Mouse (Mus musculus) adrenal gland, adult 8-10 months (tissue): ENCODE data around the gene Ccdc87. TPM values are rescaled to one million over a fixed set of nuclear protein-coding genes. Genes with fewer than 3 reads are reported as not detected.
"Not testable (repeated sequence)": the region's sequence is repeated elsewhere in the genome, so short reads cannot be mapped to it uniquely, and the experiment has no call there.

ENCODE experiments used
- DNase-seq: peaks from one replicate; pipeline ENCODE4 v3.0.0; 2022
- total RNA-seq, 4 experiments: library from RNA; stranded (reverse); gene quantifications; 2 replicates each; pipeline ENCODE4 v1.2.4; 2022

Gene Ccdc87
- total RNA-seq, 4 experiments from 2014 or later, result 0.15 to 0.59 (median 0.29) TPM

DNA sequence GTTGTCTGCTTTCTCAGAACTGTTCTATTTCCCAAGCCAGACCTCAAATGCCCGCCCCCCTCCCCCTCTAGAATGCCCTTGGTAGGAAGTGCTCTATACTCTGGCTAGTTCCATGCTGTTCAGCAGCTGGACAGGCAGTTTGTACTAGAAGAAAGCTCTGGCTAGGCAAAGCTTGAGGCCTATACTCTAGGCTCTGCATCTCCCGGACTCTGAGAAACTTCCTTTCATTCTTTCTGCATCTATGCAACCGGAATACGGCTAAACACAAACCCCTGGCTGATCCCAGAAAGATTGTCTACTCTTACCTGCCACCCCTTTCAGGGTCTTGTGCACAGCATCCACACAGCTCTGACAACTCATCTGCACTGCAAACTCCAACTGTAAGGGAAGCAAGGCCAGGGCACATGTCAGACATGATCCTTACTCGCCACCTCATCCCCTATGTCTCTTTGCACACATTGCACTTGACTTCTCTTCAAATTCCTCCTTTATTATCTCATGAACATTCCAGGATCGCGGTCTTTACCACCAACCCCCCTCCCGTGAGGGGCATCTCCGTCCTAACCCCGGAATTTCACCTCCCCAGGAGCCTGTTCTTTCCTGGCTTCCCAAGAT is 533 bp upstream of the Ccdc87 start:
- DNase-seq, result no peak

DNA sequence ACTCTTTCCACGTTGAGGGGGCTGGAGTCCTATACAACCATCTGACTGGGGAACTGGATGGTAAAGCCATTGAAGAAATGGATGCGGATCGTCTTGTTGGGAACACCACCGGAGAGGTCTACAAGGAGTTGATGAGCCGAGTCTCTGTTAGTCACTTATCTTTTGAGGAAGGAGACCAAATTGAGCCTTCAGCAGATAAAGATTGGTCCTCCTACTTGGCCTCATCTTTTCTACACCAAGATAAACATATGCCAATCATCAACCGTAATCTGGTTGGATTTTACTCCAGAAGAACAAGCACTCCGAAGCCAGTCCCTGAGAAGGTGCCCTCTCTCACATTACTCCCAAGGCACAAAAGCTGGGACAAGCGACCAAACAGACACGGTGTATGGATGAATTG is 1.7 kb downstream of the Ccdc87 start:
- no peak for DNase-seq

DNA sequence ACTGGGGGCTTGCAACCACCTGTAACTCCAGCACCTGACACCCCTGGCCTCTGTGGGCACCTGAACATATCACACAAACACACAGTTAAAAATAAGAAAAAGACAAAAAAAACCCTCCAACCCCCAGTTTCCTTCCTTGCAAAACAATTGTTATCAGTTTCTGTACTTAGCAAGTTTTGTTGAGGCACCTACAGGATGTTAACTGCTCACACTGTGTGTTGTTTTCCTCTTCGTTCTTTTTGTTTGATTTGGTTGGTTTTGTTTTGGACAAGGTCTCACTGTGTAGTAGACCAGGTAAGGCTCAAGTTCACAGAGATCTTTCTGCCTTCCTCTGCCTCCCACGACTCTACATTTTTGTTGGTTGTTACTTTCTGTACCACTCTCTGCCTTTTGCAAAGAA is 3.4 kb downstream of the Ccdc87 start:
- no peak for DNase-seq

DNA sequence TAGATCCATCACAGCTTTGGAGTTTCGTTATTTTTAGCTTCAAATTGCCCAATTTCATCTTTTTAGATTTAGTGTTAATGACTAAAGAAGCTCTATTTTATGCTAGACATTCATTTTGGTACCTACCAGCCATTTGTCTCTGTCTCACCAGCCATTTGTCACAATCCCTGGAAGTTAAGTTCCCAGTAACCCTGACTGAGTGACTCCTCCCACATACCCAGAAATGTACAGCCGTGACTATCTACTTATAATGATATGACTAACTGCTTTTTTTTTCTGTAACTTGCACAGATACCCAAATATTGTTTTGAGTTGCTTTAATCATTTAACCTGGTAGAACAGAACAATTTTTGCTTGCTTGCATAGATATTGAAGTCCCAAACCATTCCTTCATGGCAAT is 6.7 kb downstream of the Ccdc87 start:
- DNase-seq, result no peak

DNA sequence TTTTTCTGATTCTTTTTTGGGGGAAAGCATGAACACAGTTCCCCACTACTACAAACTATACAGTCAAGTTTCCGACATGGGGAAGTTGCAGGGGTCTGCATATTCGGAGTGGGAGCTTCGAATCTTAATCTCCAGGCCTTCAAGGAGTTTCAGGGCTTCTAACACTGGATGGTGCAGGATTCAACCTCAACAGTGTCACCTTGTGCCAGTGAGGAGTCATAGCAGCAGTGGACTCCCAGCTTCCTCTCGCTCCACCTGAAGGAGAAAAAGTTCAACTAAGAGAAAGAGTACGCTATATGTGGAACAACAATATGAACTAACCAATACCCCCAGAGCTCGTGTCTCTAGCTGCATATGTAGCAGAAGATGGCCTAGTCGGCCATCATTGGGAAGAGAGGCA is 8.3 kb downstream of the Ccdc87 start:
- no peak for DNase-seq

DNA sequence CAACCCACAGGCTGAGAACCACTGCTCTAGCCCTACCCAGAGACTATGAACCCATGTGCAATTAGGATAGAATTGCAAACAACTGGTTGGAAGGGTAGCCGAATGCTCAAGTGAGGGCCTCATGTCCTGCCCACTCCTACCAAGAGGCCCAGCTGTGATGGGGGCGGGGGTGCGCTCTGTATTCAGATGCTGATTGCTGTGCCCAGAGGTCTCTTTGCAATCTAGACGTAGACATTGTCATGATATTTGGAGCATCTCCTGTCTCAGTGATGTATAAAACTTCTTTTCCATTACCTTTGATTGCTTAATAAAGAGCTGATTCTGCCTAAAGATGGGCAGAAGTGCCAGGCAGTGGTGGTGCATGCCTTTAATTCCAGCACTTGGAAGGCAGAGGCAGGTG is 10.6 kb downstream of the Ccdc87 start:
- DNase-seq, result no peak

DNA sequence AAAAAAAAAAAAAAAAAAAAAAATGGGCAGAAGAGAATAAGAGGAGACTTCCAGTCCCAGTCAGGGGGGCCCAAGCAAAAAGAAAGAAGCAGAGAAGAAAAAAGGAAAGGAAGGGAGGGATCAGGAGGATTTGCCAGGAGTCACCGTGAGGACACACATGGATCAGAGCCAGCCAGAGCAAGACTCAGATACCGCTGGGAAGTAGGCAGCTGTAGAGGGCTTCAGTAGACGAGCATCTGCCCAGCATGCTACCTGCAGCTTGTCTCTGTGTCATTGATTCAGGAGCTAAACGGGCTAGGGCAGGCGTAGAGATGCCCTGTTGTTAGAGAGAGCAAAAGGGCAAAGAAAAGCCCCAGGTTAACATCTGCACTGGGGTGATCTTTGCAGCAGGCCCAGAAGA is 11.1 kb downstream of the Ccdc87 start:
- DNase-seq, result no peak

DNA sequence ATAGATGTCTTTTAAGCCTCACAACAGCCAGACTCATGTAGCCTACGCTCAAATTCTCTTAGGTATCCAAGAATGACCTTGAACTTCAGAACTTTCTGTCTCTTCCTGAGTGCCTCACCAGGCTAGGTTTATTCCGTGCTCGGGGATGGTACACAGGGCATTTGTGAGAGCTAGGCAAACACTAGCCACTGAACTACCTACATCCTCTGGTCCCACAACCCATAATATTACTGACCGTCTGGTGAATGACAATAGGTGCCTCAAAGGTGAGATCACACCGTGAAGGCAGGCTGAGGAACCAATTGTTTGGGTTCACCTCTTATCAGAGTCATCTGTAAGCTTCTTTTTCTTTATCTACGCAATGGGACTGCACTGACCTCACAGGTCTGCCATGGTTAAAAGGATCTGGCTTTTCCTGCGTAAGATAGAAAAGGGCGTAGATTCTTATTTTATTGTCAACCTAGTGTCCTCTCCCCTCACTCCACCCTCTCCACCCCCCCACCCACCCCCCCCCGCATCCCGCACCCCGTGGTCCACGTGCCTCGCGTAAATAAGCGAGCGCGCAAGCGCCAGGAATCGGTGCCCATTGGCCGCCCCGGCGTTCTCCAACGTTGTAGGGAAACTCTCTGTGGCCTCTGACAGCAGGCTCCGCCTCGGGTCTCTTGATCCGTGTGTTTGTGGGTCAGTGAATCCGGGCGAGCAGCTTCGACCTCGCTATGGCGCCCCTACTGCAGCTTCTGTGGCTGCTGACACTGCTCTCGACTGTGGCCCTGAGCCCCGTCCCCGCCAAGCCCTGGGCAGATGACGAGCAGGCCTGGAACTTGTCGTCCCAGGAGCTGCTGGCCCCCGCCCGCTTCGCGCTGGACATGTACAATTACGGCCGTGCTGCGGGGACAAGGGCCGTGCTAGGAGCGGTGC is 15.6 kb downstream of the Ccdc87 start, which contains the start of gene Ctsf:
Gene Ctsf, plus strand, starts transcription at position 579 of the 918 bp plus-strand sequence.
- peak; percentile 93 for DNase-seq

DNA sequence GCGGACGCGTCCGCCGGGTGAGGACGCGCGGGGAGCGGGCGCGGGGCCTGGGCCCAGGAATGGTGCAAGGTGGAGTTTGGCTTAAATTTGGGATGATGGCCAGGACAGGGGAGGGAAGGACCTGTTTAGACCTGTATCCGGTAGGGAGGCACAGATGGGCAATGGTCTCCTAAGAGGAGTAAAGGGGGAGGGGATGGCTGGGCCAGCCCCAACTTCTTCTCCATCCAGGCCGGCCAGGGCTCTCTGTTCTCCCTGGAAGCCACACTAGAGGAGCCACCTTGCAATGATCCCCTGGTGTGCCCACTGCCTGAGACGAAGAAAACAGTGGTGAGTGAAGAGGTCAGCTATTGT is 16.3 kb downstream of the Ccdc87 start:
- DNase-seq, result no peak

DNA sequence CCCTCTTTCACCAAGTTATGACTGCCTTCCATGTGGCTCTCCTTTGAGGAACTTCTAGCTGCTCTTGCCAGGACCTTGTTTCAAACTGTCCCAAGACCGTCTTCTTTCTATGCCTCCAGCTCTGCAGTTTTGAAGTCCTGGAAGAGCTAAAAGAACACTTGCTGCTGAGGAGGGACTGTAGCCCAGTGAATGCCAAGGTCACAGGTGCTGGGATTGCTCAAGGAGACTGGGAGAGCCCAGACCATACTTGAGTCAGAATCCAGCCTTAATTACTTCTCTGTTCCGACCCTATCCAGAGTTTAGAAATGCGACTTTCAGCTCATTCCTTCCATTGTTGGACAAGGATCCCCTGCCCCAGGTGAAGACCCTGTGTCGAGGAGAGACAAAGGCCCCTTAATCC is 16.8 kb downstream of the Ccdc87 start:
- DNase-seq, result no peak

DNA sequence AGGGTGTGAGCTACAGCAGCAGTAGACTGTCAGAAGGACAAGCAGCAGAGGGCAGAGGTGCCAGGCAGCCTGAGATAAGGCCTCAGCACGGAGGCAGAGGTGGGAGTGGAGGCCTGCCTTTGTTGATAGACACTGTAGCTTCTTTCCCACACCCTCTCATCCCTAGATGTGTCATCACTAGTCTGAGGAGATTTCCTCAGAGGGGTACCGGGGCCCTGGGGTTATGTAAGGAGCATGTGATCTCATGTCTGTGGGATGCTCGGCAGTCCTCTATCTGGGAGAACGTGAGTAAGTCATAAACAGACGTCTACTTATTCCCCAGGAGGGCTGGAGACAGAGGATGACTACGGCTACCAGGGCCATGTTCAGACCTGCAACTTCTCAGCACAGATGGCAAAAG is 19.9 kb downstream of the Ccdc87 start:
- DNase-seq, result no peak

DNA sequence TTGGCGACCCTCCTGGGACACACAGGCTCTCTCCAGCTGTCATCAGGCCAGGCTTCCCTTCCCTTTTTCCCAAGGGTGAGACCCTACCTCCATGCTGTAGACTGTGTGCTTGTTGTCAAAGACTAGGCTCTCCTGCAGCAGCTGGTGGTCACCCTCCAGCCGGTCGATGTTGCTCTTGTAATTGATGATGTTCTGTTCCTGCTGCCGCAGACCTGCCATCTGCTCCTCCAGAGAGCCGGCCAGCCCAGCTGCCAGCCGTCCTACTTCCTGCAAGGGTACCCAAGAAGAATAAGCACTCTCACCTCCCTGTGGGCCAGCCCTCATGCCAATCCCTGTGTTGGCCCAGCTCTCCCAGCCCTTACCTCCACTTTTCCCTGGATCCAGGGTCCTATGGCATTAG is 23.9 kb downstream of the Ccdc87 start:
- no peak for DNase-seq

DNA sequence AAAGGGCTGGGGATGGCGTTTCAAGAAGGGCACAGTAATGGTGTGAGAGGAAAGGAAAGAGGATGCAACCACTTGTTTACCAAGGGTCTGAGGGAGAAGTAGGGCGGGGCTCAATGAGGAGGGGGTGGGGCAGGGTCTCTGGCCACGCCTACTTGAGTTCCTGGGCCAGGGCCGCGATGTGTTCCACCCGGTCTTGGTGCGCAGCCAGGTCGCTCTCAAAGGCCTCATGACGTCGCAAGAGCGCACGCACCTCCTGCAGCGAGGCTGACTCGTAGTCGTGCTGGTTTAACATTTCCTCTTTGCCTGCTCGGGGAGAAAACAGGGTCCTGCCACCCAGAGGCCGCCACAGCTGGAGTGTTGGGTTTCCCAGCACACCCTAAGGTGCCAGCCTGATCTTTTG is 26.0 kb downstream of the Ccdc87 start:
- DNase-seq, result no peak

DNA sequence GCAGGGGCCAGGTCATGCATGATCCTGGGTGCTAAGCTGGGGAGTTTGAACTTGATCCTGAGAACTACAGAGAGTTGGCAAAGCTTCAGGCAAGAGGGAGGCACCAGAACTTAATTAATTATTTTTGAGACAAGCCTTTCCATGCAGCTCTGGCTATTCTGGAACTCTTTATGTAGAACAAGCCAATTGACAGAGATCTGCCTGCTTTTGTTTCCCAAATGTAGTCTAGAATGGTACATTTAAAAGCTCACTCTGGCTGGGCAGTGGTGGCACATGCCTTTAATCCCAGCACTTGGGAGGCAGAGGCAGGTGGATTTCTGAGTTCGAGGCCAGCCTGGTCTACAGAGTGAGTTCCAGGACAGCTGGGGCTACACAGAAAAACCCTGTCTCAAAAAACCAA is 35.4 kb downstream of the Ccdc87 start:
- DNase-seq, result not testable (repeated sequence)

DNA sequence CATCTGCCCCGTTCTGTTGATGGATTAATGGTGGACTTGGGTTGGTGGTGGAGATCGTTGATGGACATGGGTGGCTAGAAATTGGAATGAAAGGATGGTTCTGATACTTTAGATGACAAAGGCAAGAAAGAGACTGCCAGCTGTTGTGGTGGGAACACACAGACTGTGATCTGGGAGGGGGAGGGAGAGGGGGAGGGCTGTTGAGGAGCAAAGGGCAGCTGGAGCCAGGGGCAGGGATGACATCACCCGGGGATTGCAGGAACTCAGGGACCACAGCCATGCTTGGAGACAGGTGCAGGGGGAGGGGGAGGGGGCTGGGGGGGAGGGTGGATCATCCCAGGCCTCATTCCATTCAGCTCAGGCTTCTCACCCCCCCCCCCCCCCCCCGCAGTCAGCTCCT is 37.1 kb downstream of the Ccdc87 start:
- no peak for DNase-seq

DNA sequence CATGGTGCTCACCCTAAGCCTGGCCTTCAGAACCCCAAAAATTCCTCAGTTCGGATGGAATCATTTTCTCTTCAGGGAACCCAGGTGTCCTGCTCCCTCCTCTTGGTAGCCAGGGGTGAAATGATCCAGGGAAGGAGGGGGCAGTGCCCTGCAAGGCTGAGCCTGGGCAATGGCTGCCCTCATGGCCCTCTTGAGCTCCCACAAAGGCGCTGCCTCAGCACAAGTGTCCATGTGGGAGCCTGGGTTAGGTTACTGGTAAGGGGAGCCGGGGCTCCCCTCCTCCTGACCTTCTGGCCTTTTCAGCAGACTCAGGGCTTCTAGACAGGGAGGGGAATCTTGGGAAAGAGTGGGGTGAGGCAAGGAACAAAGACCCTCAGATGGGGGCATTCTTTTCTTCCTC is 37.6 kb downstream of the Ccdc87 start:
- no peak for DNase-seq

DNA sequence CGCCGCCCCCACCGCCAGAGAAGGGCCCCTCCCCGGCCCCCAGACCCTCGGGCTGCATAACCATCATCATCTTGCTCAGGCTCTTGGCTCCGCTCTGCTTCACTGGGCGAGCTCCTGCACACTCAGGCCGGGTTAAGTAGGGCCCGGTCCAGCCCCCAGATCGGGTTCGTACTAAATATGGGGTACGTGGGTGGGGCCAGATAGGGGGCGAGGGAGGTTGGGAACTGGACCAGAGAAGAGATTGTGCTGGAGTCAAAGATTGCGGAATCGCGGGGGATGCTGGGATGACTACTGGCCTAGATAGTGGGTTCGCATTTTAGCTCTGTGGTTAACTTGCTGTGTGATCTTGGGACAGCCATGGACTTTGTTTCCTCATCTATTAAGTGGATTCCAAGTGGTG is 38.6 kb downstream of the Ccdc87 start, which contains the start of gene Actn3:
Gene Actn3, minus strand, starts transcription at position 125 of the 400 bp plus-strand sequence.
- no peak for DNase-seq

DNA sequence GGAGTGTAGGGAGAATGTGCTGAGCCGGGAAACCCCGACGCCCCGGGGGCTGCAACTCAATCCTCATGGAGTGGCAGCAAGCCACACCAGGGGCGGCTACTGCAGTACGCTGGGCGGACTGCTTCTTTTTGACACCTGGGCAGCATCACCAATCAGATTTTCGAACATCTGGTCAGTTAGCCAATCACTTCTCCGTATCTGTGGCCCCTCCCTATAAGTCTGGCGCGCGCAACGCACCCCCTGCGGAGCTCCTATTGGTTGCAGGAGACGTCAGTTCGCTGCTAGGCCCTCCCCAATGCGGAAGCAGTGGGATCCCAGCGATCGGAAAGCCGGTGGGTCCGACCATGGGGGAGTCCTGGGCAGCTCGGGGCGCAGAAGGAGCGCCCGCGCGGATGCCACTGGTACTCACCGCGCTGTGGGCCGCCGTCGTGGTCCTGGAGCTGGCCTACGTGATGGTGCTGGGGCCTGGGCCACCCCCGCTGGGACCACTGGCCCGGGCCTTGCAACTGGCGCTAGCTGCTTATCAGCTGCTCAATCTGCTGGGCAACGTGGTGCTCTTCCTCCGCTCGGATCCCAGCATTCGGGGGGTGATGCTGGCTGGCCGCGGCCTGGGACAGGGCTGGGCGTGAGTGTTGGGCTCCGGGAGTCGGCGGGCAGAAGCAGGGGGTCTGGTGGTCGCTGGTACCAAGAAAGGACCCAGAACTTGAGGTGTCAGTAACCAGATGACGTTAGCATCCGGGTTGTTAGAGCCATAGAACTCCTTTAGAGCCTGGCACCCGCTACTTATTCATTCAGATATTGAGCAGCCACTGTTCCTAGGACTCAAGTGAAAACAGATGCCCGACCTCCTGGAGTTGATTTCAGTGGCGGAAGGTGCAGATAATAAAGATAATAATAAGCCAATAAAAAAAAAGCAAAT is 39.5 kb downstream of the Ccdc87 start, which contains the start of gene Zdhhc24:
Gene Zdhhc24, plus strand, starts transcription at position 264 of the 919 bp plus-strand sequence.
- peak; percentile 94 for DNase-seq

DNA sequence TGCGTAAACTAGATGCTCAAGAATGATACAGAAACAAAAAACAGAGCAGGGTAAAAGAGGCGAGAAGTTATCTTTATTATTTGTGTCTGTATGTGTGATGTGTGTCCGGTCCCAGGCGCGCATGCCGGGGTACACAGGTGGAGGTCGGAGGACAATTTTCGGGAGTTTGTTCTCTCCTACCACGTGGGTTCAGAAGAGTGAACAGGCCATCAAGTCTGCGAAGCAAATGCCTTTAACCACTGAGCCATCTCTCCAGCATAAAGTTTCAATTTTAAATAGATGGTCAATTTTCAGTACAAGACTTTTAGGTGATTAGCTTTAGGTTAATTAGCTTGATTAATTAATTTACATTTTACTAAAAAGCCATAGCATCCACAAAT is 40.1 kb downstream of the Ccdc87 start:
- DNase-seq, result no peak

DNA sequence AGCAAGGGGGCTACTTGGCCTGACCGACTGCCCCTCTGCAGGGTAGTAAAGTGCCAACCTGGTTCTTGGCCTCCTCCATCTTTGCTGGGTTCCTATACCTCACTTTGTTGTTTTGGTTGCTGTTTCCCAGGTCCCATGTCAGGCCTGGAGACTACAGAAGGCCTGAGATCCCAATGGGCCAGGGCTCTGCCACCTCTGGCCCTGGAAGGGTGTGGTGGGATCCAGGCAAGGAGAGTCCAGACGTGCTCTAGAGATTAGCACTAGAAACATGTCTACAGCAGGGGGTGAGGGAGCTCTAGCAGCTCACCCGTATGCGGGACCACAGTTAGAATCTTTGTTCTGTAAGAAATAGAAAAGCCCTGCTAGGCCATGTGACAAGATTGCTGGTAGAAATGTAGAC is 44.8 kb downstream of the Ccdc87 start:
- DNase-seq, result no peak

DNA sequence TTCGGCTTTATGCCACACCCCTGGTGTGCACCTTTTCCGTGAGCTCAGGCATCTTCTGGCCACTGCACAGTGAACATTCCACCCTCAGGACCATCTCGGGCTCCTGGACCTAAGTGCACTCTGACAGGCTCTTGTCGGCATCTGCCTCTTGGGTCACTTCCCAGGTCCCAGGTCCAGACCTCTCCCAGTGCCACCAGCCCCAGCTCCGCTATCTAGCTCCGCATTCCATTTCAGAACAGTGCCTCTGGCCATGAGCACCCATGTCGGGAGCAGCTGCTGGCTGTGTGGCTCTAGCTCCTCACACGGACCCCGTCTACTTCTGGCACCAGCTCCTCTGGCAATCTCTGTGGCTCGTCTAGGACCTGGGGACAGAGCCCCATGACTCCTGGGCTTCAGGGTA is 50.6 kb downstream of the Ccdc87 start:
- no peak for DNase-seq

DNA sequence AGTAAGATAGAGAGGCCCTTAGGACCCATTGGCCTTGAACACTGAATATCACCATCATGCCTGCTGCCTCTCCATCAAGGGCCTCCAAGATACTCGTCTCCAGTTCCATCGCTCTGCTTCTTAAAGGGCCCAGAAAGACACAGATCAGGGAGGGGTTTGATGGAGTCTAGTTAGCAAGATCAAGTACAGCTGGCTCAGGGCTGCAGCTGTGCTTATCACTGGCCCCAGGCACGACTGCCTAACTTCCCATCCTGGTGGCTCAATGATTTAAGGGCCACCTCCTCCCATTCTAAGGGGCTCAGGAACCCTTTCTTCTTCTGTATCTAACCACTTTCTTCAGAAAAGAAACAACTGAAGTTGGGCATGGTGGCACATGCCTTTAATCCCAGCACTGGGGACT is 52.6 kb downstream of the Ccdc87 start:
- DNase-seq, result no peak
